Mouse (Mus musculus): Measurements from ENCODE around the gene Cyb5d2.
A peak's percentile ranks its signal among the peaks of the same experiment; 100 is the strongest.
"Not testable (repeated sequence)": the region's sequence is repeated elsewhere in the genome, so short reads cannot be mapped to it uniquely, and the experiment has no call there.

The Cyb5d2 gene

DNA sequence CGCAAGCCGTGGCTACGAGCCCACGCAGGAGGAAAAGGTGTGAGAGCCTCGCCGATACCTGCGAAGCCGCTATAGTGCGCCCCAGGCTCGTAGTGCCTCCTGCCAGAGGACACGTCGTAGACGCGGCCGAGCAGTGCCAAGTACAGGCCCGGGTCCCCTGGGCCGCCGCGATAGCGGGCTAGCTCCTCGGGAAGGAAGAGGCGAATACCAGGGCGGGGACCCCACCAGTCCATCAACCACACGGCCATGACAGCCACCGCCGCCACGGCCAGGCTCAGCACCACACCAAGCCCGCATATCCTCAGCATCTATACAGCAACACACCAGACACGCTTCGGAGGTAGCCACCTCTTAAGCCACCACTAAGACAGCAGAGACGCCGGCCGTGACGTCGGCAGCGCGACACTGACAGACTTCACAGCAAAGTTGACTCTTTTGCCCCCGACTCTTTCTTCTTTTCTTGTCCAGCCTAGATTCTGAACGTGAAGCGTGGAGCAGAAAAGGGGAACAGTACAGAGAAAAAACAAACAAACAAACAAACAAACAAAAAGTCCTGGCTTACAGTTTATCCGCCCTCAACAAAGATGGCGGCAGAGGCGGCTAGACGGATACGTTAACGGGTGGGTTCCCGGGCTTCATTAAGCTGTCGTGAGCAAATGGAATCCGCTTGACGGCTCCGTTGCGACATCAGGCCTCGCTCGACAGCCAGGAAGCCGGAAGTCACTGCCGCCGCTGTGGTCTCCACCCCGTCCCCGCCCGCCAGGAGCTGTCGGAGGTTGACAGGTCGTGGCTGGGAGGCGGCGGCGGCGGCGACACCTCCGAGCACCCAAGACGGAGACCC is at the start of gene Cyb5d2, which contains the start of gene Zzef1:
Cyb5d2 (minus strand) TSS at position 688 of the 841 bp plus-strand sequence.
Zzef1 (plus strand) TSS at position 772 of the 841 bp plus-strand sequence.
- DNase-seq = peak; percentile 94

DNA sequence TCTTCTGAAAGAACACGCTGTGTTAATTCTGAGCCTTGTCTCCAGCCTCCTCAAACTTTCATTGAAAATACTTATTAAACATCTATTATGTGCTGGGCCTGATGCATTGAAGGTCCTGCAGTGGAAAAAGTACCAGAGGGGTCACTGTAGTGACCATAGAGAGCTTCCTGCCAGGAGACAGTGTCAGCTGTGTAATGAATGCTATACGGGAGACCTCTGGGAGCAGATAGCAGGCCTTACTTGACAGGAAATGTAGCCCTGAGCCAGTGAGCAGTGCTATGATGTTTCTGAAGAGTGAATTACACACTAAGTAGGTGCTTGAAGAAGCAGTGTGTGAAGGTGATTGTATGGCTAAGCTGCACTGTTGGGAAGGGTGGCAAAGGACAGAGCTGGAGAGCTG is 49.6 kb upstream of the Cyb5d2 start:
- no peak for DNase-seq

DNA sequence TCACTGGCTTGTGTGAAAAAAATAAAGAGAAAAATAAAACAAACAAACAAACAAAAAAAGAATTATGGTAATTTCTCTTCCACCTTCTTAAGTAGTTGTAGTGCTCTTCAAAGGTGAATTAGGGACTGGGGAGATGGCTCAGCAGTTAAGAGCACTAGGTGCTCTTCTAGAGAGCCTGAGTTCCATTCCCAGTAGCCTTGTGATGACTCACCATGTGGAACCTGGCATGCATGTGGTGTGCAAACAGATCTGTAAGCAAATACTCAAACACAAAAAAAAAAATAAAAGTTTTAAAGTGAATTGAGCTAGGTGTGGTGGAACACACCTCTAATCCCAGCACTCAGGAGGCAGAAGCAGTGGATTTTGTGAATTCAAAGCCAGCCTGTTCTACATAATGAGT is 47.6 kb upstream of the Cyb5d2 start:
- DNase-seq = no peak

DNA sequence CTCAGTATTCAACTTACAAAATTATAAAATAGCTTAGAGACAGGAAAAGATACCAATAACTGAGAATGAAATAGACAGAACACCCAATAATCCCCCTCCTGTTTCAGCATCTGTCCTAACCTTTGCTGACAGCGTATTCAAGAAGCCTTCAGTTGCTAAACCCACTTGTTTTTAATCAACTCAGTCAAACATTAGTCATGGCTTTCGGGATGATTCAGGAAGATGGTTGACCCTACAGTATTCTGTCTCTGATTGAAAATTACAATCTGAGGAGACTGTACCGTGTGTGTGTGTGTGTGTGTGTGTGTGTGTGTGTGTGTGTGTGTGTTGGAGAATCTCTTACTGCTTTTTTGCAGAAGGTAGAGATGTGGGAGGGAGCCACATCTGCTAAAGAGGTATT is 46.8 kb upstream of the Cyb5d2 start:
- DNase-seq = no peak

DNA sequence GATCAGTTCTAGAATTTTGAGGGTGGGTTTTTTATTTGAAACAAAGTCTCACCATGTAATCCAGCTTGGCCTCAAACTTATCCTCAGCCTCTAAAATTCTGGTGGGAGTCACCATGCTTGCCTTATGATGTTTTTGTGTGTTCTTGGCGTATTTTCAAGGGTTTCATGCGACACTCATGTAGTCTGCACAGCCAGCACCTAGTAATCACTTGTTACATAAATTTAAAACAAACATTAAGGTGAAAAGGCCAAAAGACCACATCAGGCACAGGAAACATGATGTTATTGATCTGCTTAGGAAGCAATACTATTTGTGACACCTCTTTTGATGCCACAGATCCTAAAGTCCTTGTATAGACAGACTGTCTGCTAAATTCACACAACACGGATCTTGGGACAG is 33.9 kb upstream of the Cyb5d2 start:
- DNase-seq = no peak

DNA sequence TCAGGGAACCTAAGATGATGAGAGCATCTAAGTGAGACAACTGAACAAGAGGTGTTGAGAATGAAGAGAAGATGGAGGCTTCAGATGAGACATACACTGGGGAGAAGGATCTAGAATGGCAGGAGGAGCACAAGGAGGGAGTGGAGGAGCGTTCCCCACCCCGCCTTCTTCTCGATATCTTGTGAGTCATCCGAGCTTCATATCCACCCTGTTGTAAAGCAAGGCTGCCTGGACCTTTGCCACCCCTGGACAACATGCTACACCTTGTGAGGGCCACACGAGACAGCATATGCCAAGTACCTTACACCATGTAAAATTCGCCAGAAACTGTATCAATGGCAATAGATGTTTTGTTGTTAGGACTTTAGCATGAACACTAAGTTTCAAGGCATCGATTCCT is 25.1 kb upstream of the Cyb5d2 start:
- DNase-seq = no peak

DNA sequence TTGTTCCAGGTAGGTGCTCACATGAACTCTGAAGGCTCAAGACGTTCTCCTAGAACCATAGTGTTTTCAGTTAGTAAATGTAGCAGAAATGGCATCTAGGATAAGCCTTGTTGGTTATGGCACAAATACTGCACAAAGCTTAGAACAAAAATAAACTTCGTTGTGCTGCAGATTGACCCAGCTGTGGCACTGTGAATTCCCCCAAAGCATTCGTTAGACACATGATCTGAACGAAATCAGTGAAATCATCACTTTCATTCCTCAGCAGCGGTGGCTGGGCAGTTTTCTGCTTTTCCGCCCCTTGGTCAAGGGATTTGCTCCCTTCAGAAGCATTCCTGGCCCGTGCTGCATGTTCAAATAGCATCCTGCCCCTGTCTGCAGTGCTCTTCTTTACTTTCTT is 22.1 kb upstream of the Cyb5d2 start:
- no peak for DNase-seq

DNA sequence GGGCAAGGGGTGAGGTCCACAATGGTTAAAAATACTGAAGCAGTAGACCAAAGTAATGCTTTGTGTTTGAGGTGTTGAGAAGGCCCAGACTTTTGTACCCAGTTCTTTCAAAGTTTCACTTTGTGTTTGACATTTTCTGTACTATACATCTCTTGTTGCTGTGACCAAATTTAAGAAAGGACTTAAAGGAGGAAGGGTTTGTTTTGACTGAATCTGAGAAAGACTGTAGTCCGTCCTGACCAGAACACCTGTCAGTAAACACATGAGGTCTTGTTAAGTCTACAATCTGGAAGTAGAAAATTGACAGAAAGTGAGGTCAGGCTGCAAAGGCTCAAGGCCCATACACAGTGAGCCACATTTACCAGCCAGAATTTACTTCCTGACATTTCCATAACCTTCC is 20.9 kb upstream of the Cyb5d2 start:
- DNase-seq = no peak

DNA sequence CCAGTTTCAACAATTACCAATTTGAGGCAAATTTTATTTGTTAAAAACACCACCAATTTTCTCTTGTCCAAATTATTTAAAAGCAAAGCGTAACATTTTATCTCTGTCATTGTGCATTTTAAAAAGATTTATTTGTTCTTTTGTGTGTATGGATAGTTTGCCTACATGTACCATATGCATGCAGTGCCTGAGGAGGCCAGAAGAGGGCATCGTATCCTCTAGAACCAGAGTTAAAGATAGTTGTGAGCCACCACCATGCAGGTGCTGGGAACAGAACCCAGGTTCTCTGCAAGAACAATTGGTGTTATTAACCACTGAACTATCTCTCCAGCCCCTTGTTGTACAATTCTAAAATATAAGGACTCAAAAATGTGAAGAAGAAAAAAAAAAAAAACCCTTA is 18.2 kb upstream of the Cyb5d2 start:
- no peak for DNase-seq

DNA sequence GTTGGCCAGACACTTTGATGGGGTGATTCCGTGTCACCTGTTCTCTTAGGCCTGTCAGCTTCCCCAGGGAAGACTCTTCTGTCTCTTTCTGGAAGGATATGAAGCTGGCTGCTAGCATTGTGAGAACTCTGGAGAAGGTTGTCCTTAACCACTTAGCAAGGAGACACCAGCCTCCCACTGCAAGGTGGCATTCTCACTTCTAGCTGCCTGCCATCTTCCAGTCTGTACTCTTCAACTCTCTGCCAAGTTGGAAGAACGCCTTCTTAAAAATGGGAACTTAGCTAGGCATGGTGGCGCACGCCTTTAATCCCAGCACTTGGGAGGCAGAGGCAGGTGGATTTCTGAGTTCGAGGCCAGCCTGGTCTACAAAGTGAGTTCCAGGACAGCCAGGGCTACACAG is 17.7 kb upstream of the Cyb5d2 start:
- DNase-seq = no peak

DNA sequence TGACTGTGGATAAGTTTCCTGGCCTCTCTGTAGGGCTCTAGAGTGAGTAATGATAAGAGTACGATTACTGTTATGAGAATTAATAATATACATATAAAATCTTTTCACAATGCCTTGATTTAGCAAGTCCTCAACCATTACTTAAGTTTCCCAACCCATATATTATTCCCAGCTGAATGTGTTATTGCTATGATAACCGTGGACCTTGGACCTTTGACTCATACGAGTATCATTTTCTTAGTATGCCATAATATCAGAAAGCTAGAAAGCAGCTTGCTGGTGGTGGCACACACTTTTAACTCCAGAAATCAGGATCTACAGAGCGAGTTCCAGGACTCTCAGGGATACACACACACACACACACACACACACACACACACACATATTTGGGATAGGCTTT is 12.1 kb upstream of the Cyb5d2 start:
- DNase-seq = no peak

DNA sequence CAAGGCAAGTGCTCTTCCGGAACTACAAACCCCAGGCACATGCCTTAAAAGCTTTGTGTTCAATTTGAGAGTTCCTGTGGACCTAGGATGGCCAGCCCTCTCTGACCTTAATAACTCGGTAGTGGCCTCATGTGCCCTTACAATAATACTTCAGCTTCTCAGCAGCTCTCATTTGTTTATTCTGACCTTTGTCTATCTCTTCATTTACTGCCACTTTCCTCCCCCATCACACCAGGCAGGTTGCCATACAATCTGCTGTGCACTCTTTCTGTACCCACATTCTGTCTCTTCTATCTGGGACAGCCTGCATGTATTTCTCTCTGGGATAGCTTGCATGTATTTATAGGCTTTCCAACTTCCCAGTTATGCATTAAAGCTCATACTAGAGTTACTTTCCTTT is 10.6 kb upstream of the Cyb5d2 start:
- DNase-seq = peak; percentile 42

DNA sequence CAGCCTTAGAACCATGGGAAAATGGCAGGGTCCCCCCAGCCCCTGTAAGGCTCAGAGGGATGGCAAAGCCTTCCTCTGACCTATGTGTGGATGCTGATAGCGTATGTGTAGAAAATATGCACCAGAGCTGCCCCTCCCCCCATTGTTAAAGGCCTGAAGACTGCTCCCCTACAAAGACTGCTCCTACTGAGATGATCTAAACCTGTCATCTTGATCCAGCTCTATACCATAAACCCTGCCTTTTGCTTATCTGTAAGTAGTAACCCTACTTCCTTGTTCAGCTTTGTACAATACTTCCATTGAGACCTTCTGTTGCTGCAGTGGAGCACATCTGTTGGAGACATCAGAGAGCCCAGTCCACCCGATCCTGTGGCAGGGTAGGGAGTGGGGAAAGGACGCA is 9.3 kb upstream of the Cyb5d2 start:
- DNase-seq = no peak

DNA sequence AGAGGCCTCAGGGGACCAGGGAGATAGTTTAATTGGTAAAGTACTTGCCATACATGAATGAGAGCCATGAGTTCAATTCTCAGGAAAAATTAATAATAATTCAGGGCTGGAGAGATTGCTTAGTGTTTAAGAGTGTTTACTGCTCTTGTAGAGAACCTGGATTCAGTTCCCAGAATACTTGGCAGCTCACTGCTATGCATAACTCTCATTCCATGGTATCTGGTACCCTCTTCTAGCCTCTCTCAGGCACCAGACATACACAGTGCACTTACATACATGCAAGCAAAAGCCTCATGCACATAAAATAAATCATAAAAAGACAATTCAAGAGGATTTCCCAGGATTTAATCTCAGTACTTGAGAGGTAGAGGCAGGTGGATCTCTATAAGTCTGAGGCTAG is 8.6 kb upstream of the Cyb5d2 start:
- DNase-seq = no peak

DNA sequence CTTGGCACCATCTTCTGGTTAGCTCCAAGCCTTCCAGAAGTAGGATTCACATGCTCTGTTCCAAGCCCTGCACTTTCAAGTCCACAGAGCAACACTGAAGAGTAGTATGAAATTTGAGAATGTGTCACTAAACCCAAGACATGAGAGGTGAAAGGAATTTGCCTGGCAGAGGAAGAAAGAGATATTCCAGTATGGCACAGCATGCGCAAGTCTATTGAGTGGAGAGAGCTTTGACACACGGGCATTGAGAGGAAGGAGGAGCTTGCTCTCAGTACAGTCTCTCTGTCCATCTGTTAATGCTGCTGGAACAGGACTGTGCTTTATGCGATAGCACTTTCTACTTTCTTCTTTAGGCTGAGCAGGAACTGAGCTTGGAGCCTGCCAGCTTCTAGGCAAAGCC is 7.1 kb upstream of the Cyb5d2 start:
- DNase-seq = no peak

DNA sequence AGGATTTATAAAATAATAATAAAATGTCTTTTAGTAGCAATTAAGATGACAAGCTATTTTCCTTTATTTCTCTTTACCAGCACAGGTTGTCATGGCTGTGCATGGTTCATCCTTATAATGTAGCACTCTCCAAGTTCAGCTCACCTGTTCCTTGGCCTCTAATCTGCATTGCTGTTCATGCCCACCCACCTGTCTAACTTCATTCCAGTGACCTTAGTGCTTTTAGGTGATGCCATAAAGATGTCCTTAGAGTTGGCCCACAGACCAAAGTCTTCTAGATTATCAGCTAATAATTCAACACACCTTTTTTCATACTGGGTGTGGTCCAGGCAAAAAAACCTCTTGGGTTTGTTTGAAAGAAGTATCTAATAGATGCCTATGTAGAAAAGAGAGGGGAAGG is 5.2 kb upstream of the Cyb5d2 start:
- DNase-seq = no peak

DNA sequence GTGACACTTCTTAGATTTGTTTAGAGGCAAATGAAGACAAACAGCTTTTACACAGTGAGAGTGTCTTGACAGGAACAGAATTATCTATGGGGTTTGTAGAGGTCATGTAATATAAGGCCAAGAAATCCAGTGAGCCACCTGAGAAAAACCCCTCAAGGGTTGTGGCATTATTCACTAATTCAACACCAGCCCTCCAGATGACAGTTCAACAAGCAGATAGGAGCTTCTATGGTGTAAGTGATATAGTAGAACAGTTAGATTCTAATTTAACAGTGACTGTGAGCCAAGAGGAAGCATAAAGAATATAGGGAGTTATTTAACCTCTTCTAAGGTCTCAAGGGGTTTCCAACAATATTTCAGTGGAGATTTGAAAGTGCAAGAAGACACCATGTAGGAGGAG is 2.2 kb upstream of the Cyb5d2 start:
- DNase-seq = no peak

DNA sequence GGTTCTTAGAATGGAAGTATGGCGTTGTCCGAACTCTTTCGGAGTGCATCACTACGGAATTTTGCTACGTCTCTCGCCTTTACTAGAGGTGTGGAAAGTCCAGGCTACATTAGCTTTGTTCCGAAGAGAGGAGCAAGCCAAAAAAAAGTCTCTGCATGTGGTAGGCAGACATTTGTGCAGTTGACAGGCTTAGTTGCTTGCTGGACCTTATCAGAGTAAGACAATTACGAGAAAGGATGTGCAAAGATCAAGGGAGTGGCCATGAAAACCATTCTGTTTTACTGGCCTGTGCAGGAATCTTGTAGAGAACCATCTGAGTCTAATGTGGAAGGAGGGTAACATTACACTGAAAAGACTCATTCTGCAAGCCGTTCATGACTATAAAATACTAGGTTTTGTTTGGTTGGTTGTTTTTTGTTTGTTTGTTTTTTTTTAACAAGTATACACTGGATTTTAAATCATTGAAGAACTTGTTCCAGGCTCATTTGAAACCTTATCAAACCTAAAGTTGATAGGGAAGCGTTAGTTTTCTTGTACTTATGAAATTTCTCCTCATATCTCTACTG is 914 bp upstream of the Cyb5d2 start:
- no peak for DNase-seq

DNA sequence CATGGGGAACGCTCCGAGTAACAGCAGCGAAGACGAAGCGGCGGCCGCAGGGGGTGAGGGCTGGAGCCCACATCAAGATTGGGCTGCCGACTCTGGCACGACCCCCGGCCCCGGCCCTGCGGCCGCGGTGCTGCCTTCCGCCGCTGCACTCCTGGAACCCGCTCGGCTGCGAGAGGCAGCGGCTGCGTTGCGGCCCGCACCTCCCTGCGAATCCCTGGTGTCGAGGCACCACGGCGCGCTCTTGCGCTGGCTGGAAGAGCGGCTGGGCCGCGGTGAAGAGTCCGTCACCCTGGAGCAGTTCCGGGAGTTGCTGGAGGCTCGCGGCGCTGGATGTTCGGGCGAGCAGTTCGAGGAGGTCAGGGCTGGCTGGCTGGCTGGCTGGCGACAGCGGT is 350 bp upstream of the Cyb5d2 start:
- DNase-seq = no peak

DNA sequence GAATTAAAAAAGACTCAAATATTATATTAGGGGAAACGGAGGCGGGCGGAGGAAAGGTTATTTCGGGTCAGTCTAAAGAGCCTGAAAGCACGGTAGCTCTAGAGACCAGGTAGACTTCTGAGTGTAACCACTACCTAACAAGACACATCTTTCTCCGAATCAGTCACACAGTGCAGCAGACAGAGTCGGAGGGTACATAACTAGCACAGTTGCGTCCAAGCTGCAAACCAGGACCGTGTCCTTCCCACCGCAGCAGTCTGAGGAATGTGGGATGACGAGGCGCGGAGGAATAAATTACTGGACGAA is 840 bp downstream of the Cyb5d2 start:
- no peak for DNase-seq

DNA sequence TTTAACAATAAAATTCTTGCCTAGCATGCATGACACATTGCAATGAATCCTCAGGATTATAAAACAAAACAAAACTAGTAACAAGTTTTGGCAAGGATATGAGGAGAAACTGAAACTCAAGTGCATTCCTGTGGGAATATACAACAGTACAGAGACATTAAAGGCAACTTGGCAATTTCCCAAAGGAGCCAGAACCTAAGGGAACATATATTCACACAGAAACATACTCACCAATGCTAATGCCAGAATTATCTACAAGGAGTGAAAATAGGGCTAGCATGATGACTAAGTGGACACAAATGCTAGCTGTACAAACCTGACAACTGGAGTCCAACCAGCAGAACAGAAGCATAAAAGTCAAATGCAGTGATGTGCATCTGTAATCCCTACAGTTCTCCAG is 3.9 kb downstream of the Cyb5d2 start:
- DNase-seq = no peak

DNA sequence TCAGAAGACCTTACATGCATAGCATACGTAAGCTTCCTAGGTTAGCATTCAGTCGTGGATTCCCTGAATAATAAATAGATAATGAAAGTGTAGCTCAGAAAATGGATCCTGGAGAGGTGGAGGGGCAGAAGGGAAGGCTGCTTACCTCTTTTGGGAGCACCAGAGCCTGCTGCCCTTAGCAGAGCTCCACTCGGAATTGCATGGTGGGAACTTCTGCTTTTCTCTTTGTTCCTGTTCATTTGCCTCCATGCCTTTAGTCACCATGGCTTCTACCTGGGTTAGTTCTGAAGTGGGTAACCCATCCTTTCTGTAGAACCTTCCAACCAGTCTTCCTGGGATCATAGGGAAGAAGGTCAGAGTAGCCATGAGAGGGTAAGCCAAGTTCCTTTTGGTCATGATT is 13.4 kb downstream of the Cyb5d2 start:
- no peak for DNase-seq

DNA sequence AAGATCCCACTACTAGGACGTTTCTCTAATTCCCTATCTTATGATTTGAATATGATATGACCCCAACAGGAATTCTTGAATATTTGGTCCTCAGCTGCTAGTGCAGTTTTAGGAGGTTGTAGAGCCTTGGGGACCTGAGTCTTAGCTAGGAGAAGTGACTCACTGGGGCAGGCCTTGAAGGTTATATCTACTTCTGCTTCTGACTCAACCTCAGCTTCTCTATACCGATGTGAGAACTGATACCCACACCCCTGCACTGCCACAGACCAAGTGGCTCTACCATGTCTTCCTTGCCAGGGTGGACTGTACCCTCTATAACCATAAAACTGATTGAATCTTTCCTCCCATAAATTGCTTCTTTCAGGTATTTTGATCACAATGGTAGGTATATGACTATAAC is 13.8 kb downstream of the Cyb5d2 start:
- DNase-seq = no peak

DNA sequence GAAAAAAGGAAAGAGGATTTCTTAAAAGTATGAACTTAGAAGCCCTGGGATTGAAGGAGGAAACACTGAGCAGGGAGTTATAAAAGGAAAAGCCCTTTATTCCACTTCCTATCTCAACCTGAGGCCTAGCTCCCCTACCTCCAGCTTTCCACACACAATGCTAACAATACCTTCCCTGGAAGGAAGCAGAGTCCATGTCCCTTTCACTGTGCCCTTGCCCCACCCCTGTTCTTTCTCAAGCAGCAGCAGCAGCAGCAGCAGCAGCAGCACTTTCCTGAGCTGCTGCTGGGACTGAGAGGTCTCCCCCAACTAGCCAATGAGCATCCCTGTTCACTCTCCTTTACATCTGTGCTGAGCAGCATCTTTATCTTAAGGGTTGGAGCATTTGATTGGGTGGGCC is 17.0 kb downstream of the Cyb5d2 start:
- no peak for DNase-seq

DNA sequence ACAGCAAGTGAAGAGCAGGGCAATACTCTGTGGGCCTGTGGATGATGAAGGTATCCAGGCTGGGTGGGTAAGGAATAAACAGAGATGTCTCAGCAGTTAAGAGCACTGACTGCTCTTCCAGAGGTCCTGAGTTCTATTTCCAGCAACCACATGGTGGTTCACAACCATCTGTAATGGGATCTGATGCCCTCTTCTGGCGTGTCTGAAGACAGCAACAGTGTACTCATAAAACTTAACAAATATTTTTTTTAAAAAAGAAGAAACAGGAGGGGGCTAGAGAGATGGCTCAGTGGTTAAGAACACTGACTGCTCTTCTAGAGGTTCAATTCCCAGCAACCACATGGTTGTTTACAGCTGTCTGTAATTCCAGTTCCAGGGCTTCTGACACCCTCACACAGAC is 23.3 kb downstream of the Cyb5d2 start:
- not testable (repeated sequence) for DNase-seq

All from cerebellum, adult 11-12 months (tissue).